Mouse (Mus musculus): ENCODE results near the gene Arhgef38.

DNA sequence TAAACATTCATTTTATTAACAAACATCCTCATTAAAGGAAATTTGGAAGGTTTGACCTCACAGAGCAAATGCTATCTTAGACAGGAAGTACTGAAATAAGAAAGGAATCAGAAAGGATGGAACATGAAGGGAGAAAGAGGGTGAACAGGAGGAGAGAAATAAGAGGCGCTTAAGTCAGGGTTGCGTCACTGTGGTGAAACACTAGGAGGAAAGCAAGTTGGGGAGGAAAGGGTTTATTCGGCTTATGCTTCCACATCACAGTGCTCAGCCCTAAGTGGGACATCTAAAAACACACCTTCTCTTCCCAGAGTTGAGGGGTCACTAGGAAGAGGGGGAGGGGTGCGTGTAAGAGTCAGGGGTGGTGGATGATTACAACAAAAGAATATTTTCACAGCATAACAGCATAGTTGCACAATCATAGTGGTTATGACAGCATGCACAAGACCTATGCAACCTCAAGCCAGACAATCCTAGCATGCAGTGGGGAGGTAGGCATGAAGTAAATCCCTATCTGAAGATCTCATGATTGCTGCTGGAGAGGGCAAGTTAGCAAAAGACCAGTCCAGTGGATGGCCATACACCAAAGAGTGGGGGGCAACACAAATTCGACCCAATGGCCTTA lies 19.4 kb downstream of the Arhgef38 start:
- TF ChIP-seq CTCF (IDR thresholded peaks at IDR 0.05; ENCODE audit: low read depth, low read length) (no peak), GATA1 (IDR thresholded peaks at IDR 0.05; ENCODE audit: borderline replicate concordance, low read length) (no peak), POLR2AphosphoS5 (IDR thresholded peaks at IDR 0.05; ENCODE audit: insufficient replicate concordance, low read depth, low read length) (no peak)

All from G1E (cell line).